ENCODE assay signal across 8 mouse cellular contexts in genomic region chr4:141247776-141248613, GRCm38 (mm10). TPM values are rescaled to one million over a fixed set of nuclear protein-coding genes. Genes with fewer than 3 reads are reported as not detected.
DNase-seq lines count a peak whose midpoint lies in the region; ATAC-seq lines count a peak whose summit lies in the region.

No protein-coding gene starts in this region.

- H3K27me3 ChIP-seq in heart, embryonic 12.5 days (replicated peaks): peaks cover 85% of the 10 kb centered on the region
- H3K27me3 ChIP-seq in limb, embryonic 11.5 days (ENCODE audit: control insufficient read depth, insufficient read depth, low read length): peaks cover 66% of the 10 kb centered on the region
- H3K27me3 ChIP-seq in neural tube, embryonic 12.5 days (replicated peaks): peaks cover 71% of the 10 kb centered on the region

- 1% methylated on average over 59 of the region's 60 CpGs for WGBS in heart, embryonic 12.5 days
- WGBS in limb, embryonic 11.5 days: under 1% methylated on average over 52 of the region's 60 CpGs
- WGBS in neural tube, embryonic 12.5 days: 2% methylated on average over 60 of the region's 60 CpGs

- H3K4me2 ChIP-seq in heart, embryonic 12.5 days: peak overlapping the region; percentile 67
- H3K4me2 ChIP-seq in limb, embryonic 11.5 days (ENCODE audit: low read depth, severe bottlenecking): peak overlapping the region; percentile 51
- H3K4me2 ChIP-seq in neural tube, embryonic 12.5 days (replicated peaks): peak overlapping the region; percentile 63

- peak; percentile 97 for DNase-seq in heart, adult 11 months
- DNase-seq in heart, postnatal 36 days: no peak
- peak; percentile 77 for DNase-seq in adrenal gland, postnatal 14 days
- peak; percentile 53 for DNase-seq in limb, embryonic 11.5 days (ENCODE audit: low spot score)
- no peak for DNase-seq in layer of hippocampus, adult 9-10 months (ENCODE audit: low spot score)
- no peak for DNase-seq in left cerebral cortex, adult 8-10 months (ENCODE audit: low spot score in 2 of 2)

- ATAC-seq in heart, embryonic 12.5 days (ENCODE audit: insufficient number of reproducible peaks, low FRiP score): peak; percentile 17
- peak; percentile 52 for ATAC-seq in limb, embryonic 11.5 days (ENCODE audit: insufficient number of reproducible peaks, low FRiP score, low TSS enrichment, low read depth)
- 0 out of 2 replicates have a peak, but pooled peaks have one; percentile 15 for ATAC-seq in neural tube, embryonic 12.5 days (ENCODE audit: low FRiP score, low read depth)

- H3K36me3 ChIP-seq in heart, embryonic 12.5 days: no peaks in the 10 kb centered on the region
- H3K36me3 ChIP-seq in limb, embryonic 11.5 days (ENCODE audit: control insufficient read depth, insufficient read depth, low read length): no peaks in the 10 kb centered on the region
- no peaks in the 10 kb centered on the region for H3K36me3 ChIP-seq in neural tube, embryonic 12.5 days

- intact Hi-C loops in heart, postnatal 36 days (cut with DNase I): no loop called here

- H3K9me3 ChIP-seq in heart, embryonic 12.5 days (replicated peaks): no peaks in the 10 kb centered on the region
- H3K9me3 ChIP-seq in limb, embryonic 11.5 days (ENCODE audit: control insufficient read depth, low read length): no peaks in the 10 kb centered on the region
- H3K9me3 ChIP-seq in neural tube, embryonic 12.5 days: no peaks in the 10 kb centered on the region

- no peak overlapping the region for H3K27ac ChIP-seq in heart, embryonic 12.5 days (ENCODE audit: poor library complexity, severe bottlenecking)
- no peak overlapping the region for H3K27ac ChIP-seq in limb, embryonic 11.5 days (replicated peaks; ENCODE audit: low read depth, low read length)
- H3K27ac ChIP-seq in neural tube, embryonic 12.5 days: no peak overlapping the region

- H3K9ac ChIP-seq in heart, embryonic 12.5 days: peak overlapping the region; percentile 30
- no peak overlapping the region for H3K9ac ChIP-seq in limb, embryonic 11.5 days (ENCODE audit: low read length)
- H3K9ac ChIP-seq in neural tube, embryonic 12.5 days: 0 out of 2 replicates have a peak overlapping the region, but pooled peaks have one; percentile 29

- H3K4me3 ChIP-seq in heart, embryonic 12.5 days: peak overlapping the region; percentile 49
- peak overlapping the region; percentile 38 for H3K4me3 ChIP-seq in limb, embryonic 11.5 days (ENCODE audit: low read depth, low read length)
- peak overlapping the region; percentile 33 for H3K4me3 ChIP-seq in neural tube, embryonic 12.5 days

- peaks cover 37% of the 10 kb centered on the region for H3K4me1 ChIP-seq in heart, embryonic 12.5 days (replicated peaks)
- peaks cover 23% of the 10 kb centered on the region for H3K4me1 ChIP-seq in limb, embryonic 11.5 days (ENCODE audit: control insufficient read depth, insufficient read depth, low read length)
- peaks cover 35% of the 10 kb centered on the region for H3K4me1 ChIP-seq in neural tube, embryonic 12.5 days

RNA-seq across cellular contexts. Expression of gene Arhgef19, which starts 8.7 kb away (rescaled TPM):
- total RNA-seq in heart, postnatal 36 days (2021): 10 to 100 TPM; 22.2 to 39.7 TPM
- total RNA-seq in adrenal gland, postnatal 14 days (2021): 35.9 and 36.8 TPM in 2 replicates
- 2.6 and 3.1 TPM in 2 replicates for polyA plus RNA-seq in heart, embryonic 12.5 days (2016; fragmentation: Nextera tagmentation; extraction: Ambion mirVana)
- 4.6 and 5.2 TPM in 2 replicates for polyA plus RNA-seq in limb, embryonic 11.5 days (2014; fragmentation: Nextera tagmentation; extraction: Ambion mirVana)
- 1.6 and 3.1 TPM in 2 replicates for polyA plus RNA-seq in neural tube, embryonic 12.5 days (2016; fragmentation: Nextera tagmentation; extraction: Ambion mirVana)
- total RNA-seq in left cerebral cortex, adult 8-10 months (2022): 10 to 100 TPM; 13.7 to 18.3 (median 15.8) TPM

RNA-seq across cellular contexts. Expression of gene Rsg1, which starts 34.2 kb away (rescaled TPM):
- 1 to 10 TPM in 1 of 2 experiments, under 1 TPM in 1; 0.80 to 1.1 TPM for total RNA-seq in heart, postnatal 36 days (2021)
- 1.1 and 1.8 TPM in 2 replicates for total RNA-seq in adrenal gland, postnatal 14 days (2021)
- polyA plus RNA-seq in heart, embryonic 12.5 days (2016; fragmentation: Nextera tagmentation; extraction: Ambion mirVana): 2.0 and 2.3 TPM in 2 replicates
- 5.3 and 8.7 TPM in 2 replicates for polyA plus RNA-seq in limb, embryonic 11.5 days (2014; fragmentation: Nextera tagmentation; extraction: Ambion mirVana)
- 5.5 TPM in 2 replicates for polyA plus RNA-seq in neural tube, embryonic 12.5 days (2016; fragmentation: Nextera tagmentation; extraction: Ambion mirVana)
- 1 to 10 TPM; 3.3 to 5.0 (median 4.1) TPM for total RNA-seq in left cerebral cortex, adult 8-10 months (2022)

RNA-seq across cellular contexts. Expression of gene Epha2, which starts 53.0 kb away (rescaled TPM):
- 1 to 10 TPM; 5.4 to 7.0 TPM for total RNA-seq in heart, postnatal 36 days (2021)
- total RNA-seq in adrenal gland, postnatal 14 days (2021): 18.8 and 19.4 TPM in 2 replicates
- 5.3 and 6.1 TPM in 2 replicates for polyA plus RNA-seq in heart, embryonic 12.5 days (2016; fragmentation: Nextera tagmentation; extraction: Ambion mirVana)
- 2.2 and 2.4 TPM in 2 replicates for polyA plus RNA-seq in limb, embryonic 11.5 days (2014; fragmentation: Nextera tagmentation; extraction: Ambion mirVana)
- polyA plus RNA-seq in neural tube, embryonic 12.5 days (2016; fragmentation: Nextera tagmentation; extraction: Ambion mirVana): 2.7 and 3.0 TPM in 2 replicates
- 1 to 10 TPM in 3 of 4 experiments, under 1 TPM in 1; 0.98 to 1.7 (median 1.2) TPM for total RNA-seq in left cerebral cortex, adult 8-10 months (2022)

Comparison
In these comparisons a context has a peak if more than half of its experiments do, and no peak if none do; other contexts are left out.
1. DNase-seq: peak in heart, adult 11 months (single experiment), adrenal gland, postnatal 14 days (single experiment) and limb, embryonic 11.5 days (single experiment); none in heart, postnatal 36 days (0 of 2), layer of hippocampus, adult 9-10 months (single experiment) and left cerebral cortex, adult 8-10 months (0 of 2).
2. Peak in every context shown above with its lines, with median percentiles within 50 percentile points of each other: ATAC-seq, H3K4me2 ChIP-seq and H3K4me3 ChIP-seq.